11 mouse cellular contexts compared by ENCODE assay signal in genomic region chr7:45819843-45820242, GRCm38 (mm10). TPM values are rescaled to one million over a fixed set of nuclear protein-coding genes. Genes with fewer than 3 reads are reported as not detected.
DNase-seq lines count a peak whose midpoint lies in the region; ATAC-seq lines count a peak whose summit lies in the region.
"Had no signal": no experiment of that assay in that cellular context is flagged by ENCODE, and none has a peak within 500 bp of the region (broad histone marks: within the 10 kb centered on the region; RNA-seq: fewer than 3 reads in every experiment).

No protein-coding gene starts in this region.

- no peak overlapping the region for H3K27ac ChIP-seq in kidney, embryonic 15.5 days
- no peak overlapping the region for H3K27ac ChIP-seq in embryonic facial prominence, embryonic 15.5 days (replicated peaks)
- no peak overlapping the region for H3K27ac ChIP-seq in limb, embryonic 13.5 days

- 9% methylated on average over 25 of the region's 25 CpGs for WGBS in kidney, embryonic 15.5 days
- WGBS in embryonic facial prominence, embryonic 15.5 days = 8% methylated on average over 25 of the region's 25 CpGs
- 11% methylated on average over 25 of the region's 25 CpGs for WGBS in limb, embryonic 13.5 days

- no peaks in the 10 kb centered on the region for H3K9me3 ChIP-seq in kidney, embryonic 15.5 days (replicated peaks)
- H3K9me3 ChIP-seq in embryonic facial prominence, embryonic 15.5 days (replicated peaks) = no peaks in the 10 kb centered on the region
- no peaks in the 10 kb centered on the region for H3K9me3 ChIP-seq in limb, embryonic 13.5 days

- no peak overlapping the region for H3K9ac ChIP-seq in kidney, embryonic 15.5 days
- no peak overlapping the region for H3K9ac ChIP-seq in embryonic facial prominence, embryonic 15.5 days
- H3K9ac ChIP-seq in limb, embryonic 13.5 days = peak overlapping the region; percentile 45

- peaks cover 21% of the 10 kb centered on the region for H3K36me3 ChIP-seq in kidney, embryonic 15.5 days
- peaks cover 23% of the 10 kb centered on the region for H3K36me3 ChIP-seq in embryonic facial prominence, embryonic 15.5 days
- H3K36me3 ChIP-seq in limb, embryonic 13.5 days = peaks cover 22% of the 10 kb centered on the region

- peak overlapping the region; percentile 55 for H3K4me2 ChIP-seq in kidney, embryonic 15.5 days
- H3K4me2 ChIP-seq in embryonic facial prominence, embryonic 15.5 days (replicated peaks) = peak overlapping the region; percentile 40
- peak overlapping the region; percentile 50 for H3K4me2 ChIP-seq in limb, embryonic 13.5 days (replicated peaks)

- peaks cover 2% of the 10 kb centered on the region; the same call in 1 of the 2 replicates for H3K27me3 ChIP-seq in kidney, embryonic 15.5 days
- H3K27me3 ChIP-seq in embryonic facial prominence, embryonic 15.5 days = 0 out of 2 replicates have a peak, but pooled peaks cover 4% of the 10 kb centered on the region
- peaks cover 18% of the 10 kb centered on the region for H3K27me3 ChIP-seq in limb, embryonic 13.5 days

- ATAC-seq in kidney, embryonic 15.5 days (replicated peaks; ENCODE audit: low FRiP score) = no peak; the same call in 1 of the 2 replicates
- ATAC-seq in common myeloid progenitor, adult 5-6 weeks (replicated peaks; ENCODE audit: low read depth, poor library complexity, severe bottlenecking) = peak; percentile 20; the same call in 1 of the 2 replicates
- no peak for ATAC-seq in embryonic facial prominence, embryonic 15.5 days (ENCODE audit: insufficient number of reproducible peaks, low FRiP score, low TSS enrichment, low read depth)
- ATAC-seq in limb, embryonic 13.5 days (ENCODE audit: low FRiP score, low read depth) = no peak

- H3K4me3 ChIP-seq in kidney, embryonic 15.5 days (replicated peaks) = peak overlapping the region; percentile 29
- peak overlapping the region; percentile 24; the same call in 1 of the 2 replicates for H3K4me3 ChIP-seq in embryonic facial prominence, embryonic 15.5 days (replicated peaks)
- peak overlapping the region; percentile 23 for H3K4me3 ChIP-seq in limb, embryonic 13.5 days

- H3K4me1 ChIP-seq in kidney, embryonic 15.5 days = peaks cover 12% of the 10 kb centered on the region
- H3K4me1 ChIP-seq in embryonic facial prominence, embryonic 15.5 days = peaks cover 11% of the 10 kb centered on the region
- H3K4me1 ChIP-seq in limb, embryonic 13.5 days = peaks cover 9% of the 10 kb centered on the region

- no peak for DNase-seq in kidney, postnatal 25 days
- no peak for DNase-seq in MN1 (ENCODE audit: low spot score)
- DNase-seq in left cerebral cortex, adult 8-10 months (ENCODE audit: low spot score in 2 of 2) = no peak
- no peak for DNase-seq in ovary, postnatal 36 days (ENCODE audit: low spot score)
- DNase-seq: adrenal gland, postnatal 36 days; cerebellum, postnatal 10 days had no signal

RNA-seq across cellular contexts. Expression of gene Kcnj14, which starts 4.7 kb away (rescaled TPM):
- polyA plus RNA-seq in kidney, embryonic 15.5 days (2015; fragmentation: Nextera tagmentation; extraction: Ambion mirVana) = 1.4 and 1.6 TPM in 2 replicates
- not detected in 2 replicates for total RNA-seq in common myeloid progenitor, adult 5-6 weeks (2017)
- polyA plus RNA-seq in embryonic facial prominence, embryonic 15.5 days (2015; fragmentation: Nextera tagmentation; extraction: Ambion mirVana) = 1.4 and 1.7 TPM in 2 replicates
- 2.1 TPM in 2 replicates for polyA plus RNA-seq in limb, embryonic 13.5 days (2015; fragmentation: Nextera tagmentation; extraction: Ambion mirVana)
- total RNA-seq in left cerebral cortex, adult 8-10 months (2022) = 1 to 10 TPM; 1.9 to 2.5 (median 2.3) TPM

RNA-seq across cellular contexts. Expression of gene Cyth2, which starts 5.5 kb away (rescaled TPM):
- polyA plus RNA-seq in kidney, embryonic 15.5 days (2015; fragmentation: Nextera tagmentation; extraction: Ambion mirVana) = 130 and 132 TPM in 2 replicates
- total RNA-seq in common myeloid progenitor, adult 5-6 weeks (2017) = 29.2 and 43.8 TPM in 2 replicates
- 124 and 129 TPM in 2 replicates for polyA plus RNA-seq in embryonic facial prominence, embryonic 15.5 days (2015; fragmentation: Nextera tagmentation; extraction: Ambion mirVana)
- polyA plus RNA-seq in limb, embryonic 13.5 days (2015; fragmentation: Nextera tagmentation; extraction: Ambion mirVana) = 135 and 137 TPM in 2 replicates
- 100 to 1,000 TPM; 184 to 196 (median 188) TPM for total RNA-seq in left cerebral cortex, adult 8-10 months (2022)

RNA-seq across cellular contexts. Expression of gene Grwd1, which starts 10.9 kb away (rescaled TPM):
- 82.5 and 86.3 TPM in 2 replicates for polyA plus RNA-seq in kidney, embryonic 15.5 days (2015; fragmentation: Nextera tagmentation; extraction: Ambion mirVana)
- 26.9 and 27.6 TPM in 2 replicates for total RNA-seq in common myeloid progenitor, adult 5-6 weeks (2017)
- 57.3 and 58.0 TPM in 2 replicates for polyA plus RNA-seq in embryonic facial prominence, embryonic 15.5 days (2015; fragmentation: Nextera tagmentation; extraction: Ambion mirVana)
- polyA plus RNA-seq in limb, embryonic 13.5 days (2015; fragmentation: Nextera tagmentation; extraction: Ambion mirVana) = 69.1 and 71.6 TPM in 2 replicates
- 10 to 100 TPM; 20.5 to 22.8 (median 21.6) TPM for total RNA-seq in left cerebral cortex, adult 8-10 months (2022)

RNA-seq across cellular contexts. Expression of gene Sult2b1, which starts 35.4 kb away (rescaled TPM):
- polyA plus RNA-seq in kidney, embryonic 15.5 days (2015; fragmentation: Nextera tagmentation; extraction: Ambion mirVana) = 2.8 and 3.2 TPM in 2 replicates
- total RNA-seq in common myeloid progenitor, adult 5-6 weeks (2017) = 0.37 TPM in 1 of 2 replicates, not detected in the other
- polyA plus RNA-seq in embryonic facial prominence, embryonic 15.5 days (2015; fragmentation: Nextera tagmentation; extraction: Ambion mirVana) = 49.6 and 55.7 TPM in 2 replicates
- 3.1 and 3.7 TPM in 2 replicates for polyA plus RNA-seq in limb, embryonic 13.5 days (2015; fragmentation: Nextera tagmentation; extraction: Ambion mirVana)
- 10 to 100 TPM; 12.9 to 15.9 (median 14.9) TPM for total RNA-seq in left cerebral cortex, adult 8-10 months (2022)
- total RNA-seq: gastrocnemius, adult 8-10 months had no signal

RNA-seq across cellular contexts. Expression of gene Lmtk3, which starts 36.3 kb away (rescaled TPM):
- 2.5 and 3.1 TPM in 2 replicates for polyA plus RNA-seq in kidney, embryonic 15.5 days (2015; fragmentation: Nextera tagmentation; extraction: Ambion mirVana)
- total RNA-seq in common myeloid progenitor, adult 5-6 weeks (2017) = not detected in 2 replicates
- polyA plus RNA-seq in embryonic facial prominence, embryonic 15.5 days (2015; fragmentation: Nextera tagmentation; extraction: Ambion mirVana) = 1.9 TPM in 2 replicates
- polyA plus RNA-seq in limb, embryonic 13.5 days (2015; fragmentation: Nextera tagmentation; extraction: Ambion mirVana) = 4.3 and 4.9 TPM in 2 replicates
- total RNA-seq in left cerebral cortex, adult 8-10 months (2022) = 100 to 1,000 TPM; 219 to 241 (median 237) TPM
- total RNA-seq: gastrocnemius, adult 8-10 months had no signal
